Mouse (Mus musculus) heart, embryonic 15.5 days (tissue): ENCODE measurements around the gene Oard1. TPM values are rescaled to one million over a fixed set of nuclear protein-coding genes. Genes with fewer than 3 reads are reported as not detected.

Source experiments
- ATAC-seq: fragments of 200-750 bp; cut with Nextera tagmentation; replicated peaks from 2 replicates; pipeline ENCODE4 v1.8.0; 2017; ENCODE audit warnings: low read depth, moderate TSS enrichment; ENCODE audit not compliant: insufficient number of reproducible peaks, insufficient read depth, low FRiP score
- H3K27ac ChIP-seq: fragments of 300-500 bp; sonication (generic); 2 replicates; pipeline ENCODE4 v1.5.1; 2015; ENCODE audit warnings: mild to moderate bottlenecking, inconsistent platforms
- H3K27me3 ChIP-seq: fragments of 300-500 bp; sonication (generic); 2 replicates; pipeline ENCODE4 v1.6.1; 2015; ENCODE audit warnings: inconsistent platforms
- H3K36me3 ChIP-seq: fragments of 300-500 bp; sonication (generic); 2 replicates; pipeline ENCODE4 v1.6.1; 2015; ENCODE audit warnings: mild to moderate bottlenecking, inconsistent platforms
- H3K4me1 ChIP-seq: fragments of 300-500 bp; sonication (generic); replicated peaks from 2 replicates; pipeline ENCODE4 v1.6.1; 2015; ENCODE audit warnings: inconsistent platforms
- H3K4me2 ChIP-seq: fragments of 300-500 bp; sonication (generic); 2 replicates; pipeline ENCODE4 v1.6.1; 2015; ENCODE audit warnings: inconsistent platforms, mild to moderate bottlenecking, moderate library complexity
- H3K4me3 ChIP-seq: fragments of 300-500 bp; sonication (generic); 2 replicates; pipeline ENCODE4 v1.5.1; 2015; ENCODE audit warnings: mild to moderate bottlenecking, inconsistent platforms
- H3K9ac ChIP-seq: fragments of 300-500 bp; sonication (generic); 2 replicates; pipeline ENCODE4 v1.6.1; 2015; ENCODE audit warnings: mild to moderate bottlenecking, inconsistent platforms
- H3K9me3 ChIP-seq: fragments of 300-500 bp; sonication (generic); replicated peaks from 2 replicates; pipeline ENCODE4 v1.6.1; 2016; ENCODE audit warnings: inconsistent platforms
- WGBS: fragments of 180-500 bp; shearing (Covaris S2); methylation state at CpG from one replicate; pipeline ENCODE4 v1.1.7; 2015; ENCODE audit warnings: mixed read lengths; 5-methylcytosine and 5-hydroxymethylcytosine counted together
- polyA plus RNA-seq: library from polyadenylated mRNA; unstranded; fragments of >200 nt; fragmentation: Nextera tagmentation; extraction: Ambion mirVana; gene quantifications from 2 replicates; pipeline ENCODE4 v1.2.1, GENCODE M21; 2015

Oard1 gene
- polyA plus RNA-seq, 1 experiment from 2014 or later: 33.5 TPM

- Histone ChIP-seq H3K4me1 (peaks cover 30% of the 10 kb centered on the region), H3K9ac (peak overlapping the region; percentile 83), H3K4me3 (peak overlapping the region; percentile 66), H3K9me3 (no peaks in the 10 kb centered on the region), H3K27me3 (no peaks in the 10 kb centered on the region), H3K4me2 (peak overlapping the region; percentile 79), H3K36me3 (peaks cover 9% of the 10 kb centered on the region; the same call in 1 of the 2 replicates), H3K27ac (peak overlapping the region; percentile 98)
- WGBS: under 1% methylated on average over 47 of the region's 47 CpGs
- ATAC-seq: peak; percentile 38
Observed at GRCm38 (mm10) chr17:48408526-48409291, 1.1 kb upstream of the Oard1 start.

- peak overlapping the region; percentile 98 for H3K27ac ChIP-seq
- no peaks in the 10 kb centered on the region for H3K9me3 ChIP-seq
- peaks cover 30% of the 10 kb centered on the region for H3K4me1 ChIP-seq
- peak overlapping the region; percentile 66 for H3K4me3 ChIP-seq
- H3K4me2 ChIP-seq: peak overlapping the region; percentile 84
- 1% methylated on average over 13 of the region's 13 CpGs for WGBS
- ATAC-seq: no peak
- no peaks in the 10 kb centered on the region for H3K27me3 ChIP-seq
- H3K36me3 ChIP-seq: peaks cover 16% of the 10 kb centered on the region; the same call in 1 of the 2 replicates
- peak overlapping the region; percentile 75 for H3K9ac ChIP-seq
Observed at GRCm38 (mm10) chr17:48410299-48410785, 528 bp downstream of the Oard1 start.

- H3K27me3 ChIP-seq: no peaks in the 10 kb centered on the region
- H3K4me3 ChIP-seq: peak overlapping the region; percentile 66
- ATAC-seq: no peak
- H3K4me2 ChIP-seq: peak overlapping the region; percentile 84
- WGBS: 44% methylated on average over 8 of the region's 8 CpGs
- H3K27ac ChIP-seq: peak overlapping the region; percentile 98
- H3K4me1 ChIP-seq: peaks cover 30% of the 10 kb centered on the region
- H3K9me3 ChIP-seq: no peaks in the 10 kb centered on the region
- peak overlapping the region; percentile 75; the same call in 1 of the 2 replicates for H3K9ac ChIP-seq
- peaks cover 21% of the 10 kb centered on the region for H3K36me3 ChIP-seq
Observed at GRCm38 (mm10) chr17:48411241-48411640, 1.4 kb downstream of the Oard1 start.

- Histone ChIP-seq H3K9me3 (no peaks in the 10 kb centered on the region), H3K4me1 (peaks cover 38% of the 10 kb centered on the region), H3K4me3 (no peak overlapping the region), H3K36me3 (peaks cover 48% of the 10 kb centered on the region), H3K27me3 (no peaks in the 10 kb centered on the region), H3K27ac (peak overlapping the region; percentile 59), H3K9ac (no peak overlapping the region), H3K4me2 (no peak overlapping the region)
- ATAC-seq: no peak
- WGBS: 61% methylated on average over 7 of the region's 7 CpGs
Observed at GRCm38 (mm10) chr17:48416011-48416410, 6.2 kb downstream of the Oard1 start.

GRCm38 (mm10) chr17:48416425-48417195, 6.8 kb downstream of the Oard1 start:
- Histone ChIP-seq H3K9me3 (no peaks in the 10 kb centered on the region), H3K36me3 (peaks cover 54% of the 10 kb centered on the region), H3K27ac (peak overlapping the region; percentile 59), H3K4me3 (no peak overlapping the region), H3K4me1 (peaks cover 32% of the 10 kb centered on the region), H3K4me2 (no peak overlapping the region), H3K27me3 (no peaks in the 10 kb centered on the region), H3K9ac (no peak overlapping the region)
- ATAC-seq: no peak
- 80% methylated on average over 14 of the region's 14 CpGs for WGBS

- H3K36me3 ChIP-seq: peaks cover 57% of the 10 kb centered on the region
- WGBS: 63% methylated on average over 6 of the region's 6 CpGs
- H3K27ac ChIP-seq: peak overlapping the region; percentile 47
- H3K27me3 ChIP-seq: no peaks in the 10 kb centered on the region
- no peak overlapping the region for H3K9ac ChIP-seq
- no peaks in the 10 kb centered on the region for H3K9me3 ChIP-seq
- no peak overlapping the region for H3K4me3 ChIP-seq
- no peak overlapping the region for H3K4me2 ChIP-seq
- H3K4me1 ChIP-seq: peaks cover 27% of the 10 kb centered on the region
- ATAC-seq: no peak
Observed at GRCm38 (mm10) chr17:48417521-48417920, 7.7 kb downstream of the Oard1 start.

- ATAC-seq: no peak; the same call in 1 of the 2 replicates
- peak overlapping the region; percentile 24; the same call in 1 of the 2 replicates for H3K4me2 ChIP-seq
- H3K36me3 ChIP-seq: peaks cover 61% of the 10 kb centered on the region
- H3K27me3 ChIP-seq: no peaks in the 10 kb centered on the region
- no peak overlapping the region for H3K4me3 ChIP-seq
- H3K9me3 ChIP-seq: no peaks in the 10 kb centered on the region
- WGBS: 34% methylated on average over 7 of the region's 7 CpGs
- H3K9ac ChIP-seq: no peak overlapping the region
- H3K27ac ChIP-seq: peak overlapping the region; percentile 47
- H3K4me1 ChIP-seq: peaks cover 27% of the 10 kb centered on the region
Observed at GRCm38 (mm10) chr17:48418174-48418573, 8.4 kb downstream of the Oard1 start.

GRCm38 (mm10) chr17:48418781-48419180, 9.0 kb downstream of the Oard1 start:
- WGBS: 55% methylated on average over 1 of the region's 1 CpGs
- H3K27me3 ChIP-seq: no peaks in the 10 kb centered on the region
- H3K4me2 ChIP-seq: 0 out of 2 replicates have a peak overlapping the region, but pooled peaks have one; percentile 24
- H3K9me3 ChIP-seq: no peaks in the 10 kb centered on the region
- no peak overlapping the region for H3K9ac ChIP-seq
- peaks cover 64% of the 10 kb centered on the region for H3K36me3 ChIP-seq
- H3K4me3 ChIP-seq: no peak overlapping the region
- no peak for ATAC-seq
- peak overlapping the region; percentile 47 for H3K27ac ChIP-seq
- peaks cover 27% of the 10 kb centered on the region for H3K4me1 ChIP-seq

- no peaks in the 10 kb centered on the region for H3K9me3 ChIP-seq
- H3K27ac ChIP-seq: no peak overlapping the region
- H3K4me1 ChIP-seq: peaks cover 30% of the 10 kb centered on the region
- ATAC-seq: no peak
- WGBS: 66% methylated on average over 2 of the region's 2 CpGs
- no peak overlapping the region for H3K4me2 ChIP-seq
- no peak overlapping the region for H3K4me3 ChIP-seq
- no peaks in the 10 kb centered on the region for H3K27me3 ChIP-seq
- peaks cover 67% of the 10 kb centered on the region for H3K36me3 ChIP-seq
- no peak overlapping the region for H3K9ac ChIP-seq
Observed at GRCm38 (mm10) chr17:48419571-48419970, 9.8 kb downstream of the Oard1 start.

- Histone ChIP-seq H3K36me3 (peaks cover 46% of the 10 kb centered on the region), H3K9me3 (no peaks in the 10 kb centered on the region), H3K27ac (no peak overlapping the region), H3K27me3 (no peaks in the 10 kb centered on the region), H3K4me3 (no peak overlapping the region), H3K9ac (no peak overlapping the region), H3K4me2 (no peak overlapping the region), H3K4me1 (peaks cover 46% of the 10 kb centered on the region)
- WGBS: 85% methylated on average over 9 of the region's 9 CpGs
- ATAC-seq: no peak
Observed at GRCm38 (mm10) chr17:48424237-48424636, 14.4 kb downstream of the Oard1 start.
